29 mouse cellular contexts compared by ENCODE assay signal in genomic region chr1:176762295-176762694, GRCm38 (mm10). TPM values are rescaled to one million over a fixed set of nuclear protein-coding genes. Genes with fewer than 3 reads are reported as not detected.
DNase-seq lines count a peak whose midpoint lies in the region; ATAC-seq and TF ChIP-seq lines count a peak whose summit lies in the region.
"Had no signal": no experiment of that assay in that cellular context is flagged by ENCODE, and none has a peak within 500 bp of the region (broad histone marks: within the 10 kb centered on the region; RNA-seq: fewer than 3 reads in every experiment).

No protein-coding gene starts in this region.

- H3K27me3 ChIP-seq in heart, adult 2 months (ENCODE audit: control insufficient read depth, insufficient read depth, low read length) = no peaks in the 10 kb centered on the region
- no peaks in the 10 kb centered on the region for H3K27me3 ChIP-seq in CH12.LX (replicated peaks)
- H3K27me3 ChIP-seq: embryonic facial prominence, embryonic 12.5 days; heart, embryonic 15.5 days; hindbrain, embryonic 12.5 days; limb, embryonic 15.5 days; liver, embryonic 13.5 days; midbrain, embryonic 15.5 days; neural tube, embryonic 12.5 days had no signal

- in situ Hi-C loops in CH12.LX (cut with MboI; ENCODE audit: low pct_ligation_motif_present, low pct_unique_long_range_greater_than_20kb, low sequenced_read_pairs) = no loop called here

- H3K4me1 ChIP-seq in heart, adult 2 months (ENCODE audit: control insufficient read depth, insufficient read depth, low read length) = no peaks in the 10 kb centered on the region
- no peaks in the 10 kb centered on the region for H3K4me1 ChIP-seq in CH12.LX (ENCODE audit: control insufficient read depth in 1 of 2, insufficient read depth in 2 of 2)
- H3K4me1 ChIP-seq: embryonic facial prominence, embryonic 12.5 days; heart, embryonic 10.5 days; heart, embryonic 15.5 days; hindbrain, embryonic 12.5 days; limb, embryonic 10.5 days; limb, embryonic 15.5 days; liver, embryonic 13.5 days; midbrain, embryonic 15.5 days; neural tube, embryonic 12.5 days had no signal

- TF ChIP-seq EP300 in heart, adult 2 months (IDR thresholded peaks at IDR 0.05; ENCODE audit: insufficient read depth, low read depth, low read length) = no peak
- no peak for TF ChIP-seq EP300 in CH12.LX (IDR thresholded peaks at IDR 0.05; ENCODE audit: low read length)

- DNase-seq in heart, adult 2 months = no peak
- no peak for DNase-seq in heart, postnatal 4 days
- DNase-seq in 3T3-L1 (ENCODE audit: low read depth, low spot score) = peak; percentile 32
- DNase-seq in CH12.LX (ENCODE audit: extremely low read depth) = no peak
- no peak for DNase-seq in cerebellum, postnatal 14 days
- DNase-seq in gastrocnemius, postnatal 25 days = no peak
- no peak for DNase-seq in spleen, adult 12 weeks (ENCODE audit: low spot score)
- DNase-seq: adrenal gland, adult 8-10 months; cerebellum, adult 9-10 months; embryo, embryonic 11 days; kidney, adult 11 months; kidney, postnatal 14 days; liver, embryonic 13.5 days; lung, adult 18-20 months; lung, postnatal 4 days; right cerebral cortex, adult 18-20 months; thymus, postnatal 14 days had no signal

- intact Hi-C loops in heart, adult 2 months (cut with DNase I) = no loop called here

- no peaks in the 10 kb centered on the region; the same call in 1 of the 2 replicates for H3K36me3 ChIP-seq in heart, adult 2 months (ENCODE audit: control insufficient read depth, insufficient read depth, low read length)
- H3K36me3 ChIP-seq in CH12.LX (replicated peaks in 1 of 2; ENCODE audit: control insufficient read depth in 1 of 2, insufficient read depth in 1 of 2, low read length in 1 of 2) = peaks cover 14 to 16% of the 10 kb centered on the region in 2 experiments

- no peak overlapping the region for H3K27ac ChIP-seq in heart, adult 2 months
- H3K27ac ChIP-seq in CH12.LX (ENCODE audit: insufficient read depth, low read depth) = no peak overlapping the region
- H3K27ac ChIP-seq: embryonic facial prominence, embryonic 12.5 days; heart, embryonic 10.5 days; heart, embryonic 15.5 days; hindbrain, embryonic 12.5 days; limb, embryonic 10.5 days; limb, embryonic 15.5 days; liver, embryonic 13.5 days; midbrain, embryonic 15.5 days; neural tube, embryonic 12.5 days had no signal

- no peaks in the 10 kb centered on the region for H3K79me2 ChIP-seq in heart, adult 2 months (replicated peaks; ENCODE audit: control insufficient read depth, insufficient read depth, low read length)
- no peaks in the 10 kb centered on the region for H3K79me2 ChIP-seq in CH12.LX (replicated peaks; ENCODE audit: control insufficient read depth, extremely low read depth, insufficient read depth, poor library complexity, severe bottlenecking)

- TF ChIP-seq POLR2A in heart, adult 2 months (IDR thresholded peaks at IDR 0.05; ENCODE audit: insufficient read depth, low read depth, low read length) = no peak
- no peak for TF ChIP-seq POLR2A in CH12.LX (IDR thresholded peaks at IDR 0.05; ENCODE audit: low read depth, low read length)

- H3K9ac ChIP-seq in heart, adult 2 months (ENCODE audit: low read depth, low read length) = no peak overlapping the region
- H3K9ac ChIP-seq in CH12.LX (ENCODE audit: insufficient read depth, low read depth) = no peak overlapping the region
- H3K9ac ChIP-seq: embryonic facial prominence, embryonic 12.5 days; heart, embryonic 15.5 days; hindbrain, embryonic 12.5 days; limb, embryonic 15.5 days; liver, embryonic 13.5 days; midbrain, embryonic 15.5 days; neural tube, embryonic 12.5 days had no signal

- dilution Hi-C loops in CH12.LX (cut with MboI; ENCODE audit: extremely low pct_ligation_motif_present, extremely low pct_unique_long_range_greater_than_20kb, low sequenced_read_pairs) = no loop called here

- no peak overlapping the region for H3K4me3 ChIP-seq in heart, adult 2 months
- no peak overlapping the region for H3K4me3 ChIP-seq in CH12.LX (replicated peaks in 1 of 3; ENCODE audit: low read depth in 2 of 3, low read length in 2 of 3, poor library complexity in 1 of 3)
- H3K4me3 ChIP-seq: embryonic facial prominence, embryonic 12.5 days; heart, embryonic 10.5 days; heart, embryonic 15.5 days; hindbrain, embryonic 12.5 days; limb, embryonic 10.5 days; limb, embryonic 15.5 days; liver, embryonic 13.5 days; midbrain, embryonic 15.5 days; neural tube, embryonic 12.5 days had no signal

- ATAC-seq in megakaryocyte-erythroid progenitor cell, adult 5-6 weeks (replicated peaks; ENCODE audit: low FRiP score, low TSS enrichment, poor library complexity, severe bottlenecking) = peak; percentile 55
- ATAC-seq: forebrain, embryonic 14.5 days; inflammation-experienced regulatory T-cells, adult 6 months; lung, postnatal 0 days; midbrain, embryonic 15.5 days had no signal

- peak; percentile 21; the same call in 1 of the 2 replicates for TF ChIP-seq CTCF in heart, adult 2 months (IDR thresholded peaks at IDR 0.05)
- peak in 1 of 2 experiments; percentile 23; a peak in 2 of 4 replicates for TF ChIP-seq CTCF in CH12.LX (conservative IDR thresholded peaks at IDR 0.05 in 1 of 2, IDR thresholded peaks at IDR 0.05 in 1 of 2; ENCODE audit: low read depth in 2 of 2, low read length in 2 of 2)

- WGBS in heart, adult 2 months = 81% methylated on average over 2 of the region's 2 CpGs

- no peak overlapping the region for H3K4me2 ChIP-seq in CH12.LX (ENCODE audit: insufficient read depth, low read depth, poor library complexity, severe bottlenecking)
- H3K4me2 ChIP-seq: embryonic facial prominence, embryonic 12.5 days; heart, embryonic 15.5 days; hindbrain, embryonic 12.5 days; limb, embryonic 15.5 days; liver, embryonic 13.5 days; midbrain, embryonic 15.5 days; neural tube, embryonic 12.5 days had no signal

- H3K9me3 ChIP-seq in CH12.LX (replicated peaks; ENCODE audit: low read length) = no peaks in the 10 kb centered on the region
- H3K9me3 ChIP-seq: embryonic facial prominence, embryonic 12.5 days; heart, embryonic 10.5 days; heart, embryonic 15.5 days; hindbrain, embryonic 12.5 days; limb, embryonic 10.5 days; limb, embryonic 15.5 days; liver, embryonic 13.5 days; midbrain, embryonic 15.5 days; neural tube, embryonic 12.5 days had no signal

- peak; percentile 9 for TF ChIP-seq RAD21 in CH12.LX (IDR thresholded peaks at IDR 0.05; ENCODE audit: low read depth, low read length)

TF ChIP-seq in CH12.LX, 34 proteins besides CTCF, POLR2A, EP300 and RAD21:
- no peak for TF ChIP-seq CHD1 (IDR thresholded peaks at IDR 0.05; ENCODE audit: low read depth, low read length)
- no peak for TF ChIP-seq JUND (conservative IDR thresholded peaks at IDR 0.05; ENCODE audit: low read depth, low read length)
- TF ChIP-seq MAX (IDR thresholded peaks at IDR 0.05; ENCODE audit: low read length) = no peak
- no peak for TF ChIP-seq SIN3A (IDR thresholded peaks at IDR 0.05; ENCODE audit: low read length)
- no peak for TF ChIP-seq ELF1 (IDR thresholded peaks at IDR 0.05; ENCODE audit: low read depth, low read length)
- TF ChIP-seq SMC3 (IDR thresholded peaks at IDR 0.05; ENCODE audit: low read depth, low read length) = peak; percentile 28
- TF ChIP-seq ZMIZ1 (IDR thresholded peaks at IDR 0.05; ENCODE audit: low read depth, low read length) = no peak
- no peak for TF ChIP-seq TCF12 (IDR thresholded peaks at IDR 0.05; ENCODE audit: low read depth, low read length)

RNA-seq across cellular contexts. Expression of gene Cep170, which starts 51.6 kb away (rescaled TPM):
- total RNA-seq in heart, adult 2 months (2021) = 10 to 100 TPM; 17.8 to 22.9 TPM
- 5.8 and 9.5 TPM in 2 replicates for polyA plus RNA-seq in heart, adult 2 months (2012; rRNA removed)
- 10 to 100 TPM; 40.4 to 46.8 TPM for total RNA-seq in heart, postnatal 4 days (2021)
- total RNA-seq in CH12.LX (2012; rRNA removed) (16.1 and 16.5 TPM in 2 replicates), CH12.LX (2014; rRNA removed) (15.3 and 16.6 TPM in 2 replicates)
- polyA plus RNA-seq in CH12.LX (2012; ENCODE audit: insufficient read length, low read depth) = 12.4 and 14.8 TPM in 2 replicates
- total RNA-seq in megakaryocyte-erythroid progenitor cell, adult 5-6 weeks (2014; fragmentation: Nextera tagmentation) = 29.8 and 38.4 TPM in 2 replicates
- 28.0 and 35.7 TPM in 2 replicates for total RNA-seq in megakaryocyte-erythroid progenitor cell, adult 5-6 weeks (2017)
- 10 to 100 TPM; 15.6 to 19.2 TPM for total RNA-seq in gastrocnemius, postnatal 25 days (2021)

RNA-seq across cellular contexts. Expression of gene Sdccag8, which starts 52.2 kb away (rescaled TPM):
- 1 to 10 TPM; 3.5 to 4.6 TPM for total RNA-seq in heart, adult 2 months (2021)
- 2.6 and 4.1 TPM in 2 replicates for polyA plus RNA-seq in heart, adult 2 months (2012; rRNA removed)
- 1 to 10 TPM; 3.5 to 3.6 TPM for total RNA-seq in heart, postnatal 4 days (2021)
- total RNA-seq in CH12.LX (2012; rRNA removed) = 16.7 and 18.7 TPM in 2 replicates
- 10.9 and 15.0 TPM in 2 replicates for total RNA-seq in CH12.LX (2014; rRNA removed)
- 10.7 and 11.2 TPM in 2 replicates for polyA plus RNA-seq in CH12.LX (2012; ENCODE audit: insufficient read length, low read depth)
- total RNA-seq in megakaryocyte-erythroid progenitor cell, adult 5-6 weeks (2014; fragmentation: Nextera tagmentation) = 4.9 and 11.9 TPM in 2 replicates
- total RNA-seq in megakaryocyte-erythroid progenitor cell, adult 5-6 weeks (2017) = 11.3 and 26.9 TPM in 2 replicates
- total RNA-seq in gastrocnemius, postnatal 25 days (2021) = 1 to 10 TPM; 3.8 to 3.9 TPM
